Mouse (Mus musculus) lung, embryonic 14.5 days (tissue): ENCODE measurements around the gene Plch1. TPM values are rescaled to one million over a fixed set of nuclear protein-coding genes. Genes with fewer than 3 reads are reported as not detected.

Experiments used
- ATAC-seq: fragments of 200-750 bp; cut with Nextera tagmentation; 2 replicates; pipeline ENCODE4 v1.8.0; 2017; ENCODE audit warnings: mild to moderate bottlenecking, moderate TSS enrichment, moderate library complexity; ENCODE audit not compliant: insufficient read depth
- DNase-seq: peaks from one replicate; pipeline ENCODE4 v3.0.0-alpha.2; 2015
- H3K27ac ChIP-seq: fragments of 300-500 bp; sonication (generic); 2 replicates; pipeline ENCODE4 v1.5.1; 2014; ENCODE audit warnings: low read depth, mild to moderate bottlenecking, moderate library complexity
- H3K27me3 ChIP-seq: fragments of 300-500 bp; sonication (generic); 2 replicates; pipeline ENCODE4 v1.6.1; 2014; ENCODE audit warnings: low read length, control low read depth; ENCODE audit not compliant: insufficient read depth
- H3K36me3 ChIP-seq: fragments of 300-500 bp; sonication (generic); 2 replicates; pipeline ENCODE4 v1.6.1; 2014; ENCODE audit warnings: control low read depth; ENCODE audit not compliant: insufficient read depth
- H3K4me1 ChIP-seq: fragments of 300-500 bp; sonication (generic); 2 replicates; pipeline ENCODE4 v1.6.1; 2014; ENCODE audit warnings: antibody characterized with exemption, control low read depth; ENCODE audit not compliant: insufficient read depth
- H3K4me2 ChIP-seq: fragments of 300-500 bp; sonication (generic); 2 replicates; pipeline ENCODE4 v1.6.1; 2014; ENCODE audit warnings: mild to moderate bottlenecking
- H3K4me3 ChIP-seq: fragments of 300-500 bp; sonication (generic); 2 replicates; pipeline ENCODE4 v1.5.1; 2014; ENCODE audit warnings: low read depth, low read length
- H3K9ac ChIP-seq: fragments of 300-500 bp; sonication (generic); 2 replicates; pipeline ENCODE4 v1.6.1; 2014
- H3K9me3 ChIP-seq: fragments of 300-500 bp; sonication (generic); 2 replicates; pipeline ENCODE4 v1.6.1; 2016; ENCODE audit warnings: low read depth, low read length, control low read depth
- CTCF ChIP-seq: IDR thresholded peaks from 2 replicates; pipeline ENCODE4 v1.5.1; 2016; ENCODE audit warnings: antibody characterized with exemption, low read depth
- WGBS: fragments of 180-500 bp; shearing (Covaris S2); extraction: QIAGEN DNeasy Blood & Tissue Kit; methylation state at CpG from one replicate; pipeline ENCODE4 v1.1.7; 2014; 5-methylcytosine and 5-hydroxymethylcytosine counted together
- polyA plus RNA-seq: library from polyadenylated mRNA; unstranded; fragments of >200 nt; fragmentation: Nextera tagmentation; extraction: Ambion mirVana; gene quantifications from 2 replicates; pipeline ENCODE4 v1.2.1, GENCODE M21; 2014

Plch1 gene
- polyA plus RNA-seq = 7.3 and 7.5 TPM in 2 replicates

- peaks cover 5% of the 10 kb centered on the region; the same call in 1 of the 2 replicates for H3K27me3 ChIP-seq
- peak; percentile 80 for DNase-seq
- peak within 1 kb of the TSS; percentile 61 for H3K9ac ChIP-seq
- H3K4me2 ChIP-seq = peak within 1 kb of the TSS; percentile 96
- 0% methylated on average over 12 of the region's 12 CpGs for WGBS
- H3K36me3 ChIP-seq = no peaks in the 10 kb centered on the region
- H3K4me1 ChIP-seq = no peaks in the 10 kb centered on the region
- TF ChIP-seq CTCF = no peak
- peak within 1 kb of the TSS; percentile 64 for H3K4me3 ChIP-seq
- H3K27ac ChIP-seq = peak within 1 kb of the TSS; percentile 77
- H3K9me3 ChIP-seq = no peaks in the 10 kb centered on the region
- peak; percentile 74 for ATAC-seq
These were observed at the start of gene Plch1 for GRCm38 (mm10) chr3:63899309-63899695. TSS of gene Plch1 (minus strand) at chr3:63899472.

- ATAC-seq (no peak), DNase-seq (peak; percentile 2)
- Histone ChIP-seq H3K27ac (no peak overlapping the region), H3K27me3 (no peaks in the 10 kb centered on the region), H3K4me2 (no peak overlapping the region), H3K36me3 (peaks cover 9% of the 10 kb centered on the region; the same call in 1 of the 2 replicates), H3K4me1 (no peaks in the 10 kb centered on the region), H3K9me3 (no peaks in the 10 kb centered on the region), H3K9ac (no peak overlapping the region), H3K4me3 (no peak overlapping the region)
- WGBS = 83% methylated on average over 2 of the region's 2 CpGs
- no peak for TF ChIP-seq CTCF
These were observed 42.1 kb upstream of the Plch1 start for GRCm38 (mm10) chr3:63941204-63941850.

GRCm38 (mm10) chr3:63938928-63939327, 39.7 kb upstream of the Plch1 start:
- TF ChIP-seq CTCF = no peak
- DNase-seq (no peak), ATAC-seq (no peak)
- H3K27ac ChIP-seq = no peak overlapping the region
- no peak overlapping the region for H3K9ac ChIP-seq
- H3K9me3 ChIP-seq = no peaks in the 10 kb centered on the region
- H3K4me2 ChIP-seq = no peak overlapping the region
- WGBS = 84% methylated on average over 2 of the region's 2 CpGs
- H3K4me3 ChIP-seq = no peak overlapping the region
- no peaks in the 10 kb centered on the region for H3K4me1 ChIP-seq
- H3K36me3 ChIP-seq = 0 out of 2 replicates have a peak, but pooled peaks cover under 1% of the 10 kb centered on the region
- no peaks in the 10 kb centered on the region for H3K27me3 ChIP-seq

GRCm38 (mm10) chr3:63928878-63929859, 29.9 kb upstream of the Plch1 start, which contains the start of gene E130311K13Rik:
TSS of gene E130311K13Rik (minus strand) at chr3:63929472.
- H3K9ac ChIP-seq = peak within 1 kb of the TSS; percentile 88
- peak; percentile 95 for DNase-seq
- H3K27ac ChIP-seq = peak within 1 kb of the TSS; percentile 83
- 4% methylated on average over 48 of the region's 48 CpGs for WGBS
- TF ChIP-seq CTCF = peak; percentile 62
- ATAC-seq = peak; percentile 98
- no peaks in the 10 kb centered on the region for H3K9me3 ChIP-seq
- no peaks in the 10 kb centered on the region for H3K36me3 ChIP-seq
- H3K4me3 ChIP-seq = peak within 1 kb of the TSS; percentile 66
- no peaks in the 10 kb centered on the region for H3K4me1 ChIP-seq
- no peaks in the 10 kb centered on the region for H3K27me3 ChIP-seq
- H3K4me2 ChIP-seq = peak within 1 kb of the TSS; percentile 68

GRCm38 (mm10) chr3:63919634-63920033, 20.4 kb upstream of the Plch1 start:
- no peak overlapping the region for H3K4me2 ChIP-seq
- no peaks in the 10 kb centered on the region for H3K9me3 ChIP-seq
- H3K36me3 ChIP-seq = peaks cover 7% of the 10 kb centered on the region; the same call in 1 of the 2 replicates
- H3K4me1 ChIP-seq = no peaks in the 10 kb centered on the region
- no peaks in the 10 kb centered on the region for H3K27me3 ChIP-seq
- no peak overlapping the region for H3K9ac ChIP-seq
- H3K4me3 ChIP-seq = no peak overlapping the region
- peak; percentile 59 for TF ChIP-seq CTCF
- DNase-seq (peak; percentile 49), ATAC-seq (no peak)
- no peak overlapping the region for H3K27ac ChIP-seq
- 66% methylated on average over 3 of the region's 3 CpGs for WGBS

GRCm38 (mm10) chr3:63910301-63910700, 11.0 kb upstream of the Plch1 start:
- Histone ChIP-seq H3K4me3 (no peak overlapping the region), H3K4me1 (peaks cover 1% of the 10 kb centered on the region; the same call in 1 of the 2 replicates), H3K27ac (no peak overlapping the region), H3K9ac (no peak overlapping the region), H3K9me3 (no peaks in the 10 kb centered on the region), H3K27me3 (peaks cover under 1% of the 10 kb centered on the region; the same call in 1 of the 2 replicates), H3K4me2 (no peak overlapping the region), H3K36me3 (peaks cover 3% of the 10 kb centered on the region; the same call in 1 of the 2 replicates)
- ATAC-seq (no peak), DNase-seq (no peak)
- 47% methylated on average over 4 of the region's 4 CpGs for WGBS
- TF ChIP-seq CTCF = no peak
